Mouse (Mus musculus): ENCODE measurements around the gene Ier5l.
A peak's percentile ranks its signal among the peaks of the same experiment; 100 is the strongest.

Ier5l gene

DNA sequence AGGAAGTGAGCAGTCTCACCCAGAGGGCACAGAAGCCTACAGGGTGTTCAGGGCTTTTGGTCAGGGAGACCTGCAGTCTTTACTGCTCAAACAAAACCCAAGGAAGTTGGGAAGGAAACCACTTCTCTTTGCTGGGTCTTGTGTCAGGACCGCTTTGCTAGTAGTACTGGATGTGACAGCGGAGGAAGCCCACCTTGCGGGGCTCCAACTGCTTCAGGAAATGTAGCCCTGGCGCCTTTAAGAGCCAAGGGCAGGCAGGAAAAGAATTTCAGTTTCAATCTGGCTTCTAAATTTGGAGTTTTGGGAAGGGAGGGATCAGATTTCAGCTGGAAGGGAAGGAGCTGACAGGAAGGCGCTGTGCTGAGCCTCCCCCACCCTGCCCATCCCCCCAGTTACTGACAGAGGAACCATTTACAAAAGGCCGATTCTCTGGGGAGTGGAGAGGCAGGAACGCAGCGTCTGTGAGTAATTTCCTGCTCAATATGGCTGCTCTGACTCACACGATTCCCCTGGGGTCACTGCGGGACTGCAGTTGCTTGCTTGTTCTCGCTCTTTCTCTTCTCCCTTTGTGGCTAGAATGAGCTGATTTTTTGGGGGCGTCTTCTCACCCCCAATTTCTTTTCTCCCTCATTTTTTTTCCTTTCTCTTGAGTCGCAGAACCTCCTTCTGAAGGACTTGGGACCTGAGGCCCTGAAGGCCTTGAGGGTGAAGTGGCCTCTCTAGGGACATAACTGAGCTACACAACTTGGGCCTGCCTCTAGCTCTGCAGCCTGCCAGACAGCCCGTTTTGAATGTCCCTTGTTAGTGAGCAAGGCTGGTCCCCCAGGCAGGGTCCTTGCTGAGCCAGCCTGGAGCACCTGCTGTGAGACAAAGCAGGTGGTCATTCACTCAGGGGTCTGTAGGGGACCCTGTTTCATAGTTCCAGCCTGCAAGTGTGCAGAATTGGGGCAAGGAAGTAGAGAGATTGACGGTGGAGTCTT, 32.2 kb downstream of the Ier5l start:
- DNase-seq (ENCODE audit: low read depth in 1 of 2, low spot score in 2 of 2), result peak in 1 of 2 experiments; percentile 53

DNA sequence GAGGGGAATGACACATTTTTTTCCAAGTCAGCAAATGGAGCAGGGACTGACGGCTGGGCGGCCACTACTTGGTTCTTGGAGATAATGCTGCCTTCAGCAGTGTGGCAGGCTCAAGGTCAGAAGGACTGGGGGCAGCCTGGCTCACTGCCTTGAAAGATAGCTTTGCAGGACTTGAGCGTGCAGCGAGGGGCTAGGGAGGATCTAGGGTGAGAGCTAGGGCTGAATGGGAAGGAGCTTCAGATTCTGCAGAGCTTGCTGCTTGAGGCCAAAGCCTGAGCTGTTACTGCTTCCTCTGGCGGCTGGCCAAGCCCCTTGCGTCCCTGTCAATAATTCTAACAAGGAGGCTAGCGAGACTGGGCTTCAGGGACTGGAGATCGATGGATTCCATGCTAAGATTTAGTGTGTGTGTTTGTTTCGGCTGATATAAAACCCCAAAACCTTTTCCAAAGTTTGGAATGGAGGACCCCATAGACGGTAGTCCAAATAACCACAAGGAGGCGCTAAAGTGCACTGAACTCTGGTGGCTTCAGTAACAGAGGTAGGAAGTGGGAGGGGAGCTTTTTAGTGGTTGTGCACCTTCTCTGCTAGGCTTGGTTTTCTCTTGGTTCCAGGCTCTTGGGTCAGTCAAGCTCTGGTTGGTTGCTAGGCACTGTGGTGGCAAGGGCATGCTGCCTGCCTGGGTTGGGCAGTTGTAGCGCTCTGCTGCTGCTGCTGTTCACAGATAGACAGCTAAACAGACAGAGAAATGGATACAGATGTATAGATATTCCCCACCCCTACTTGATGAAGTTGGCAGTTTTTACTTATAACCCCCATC, 33.1 kb downstream of the Ier5l start:
- DNase-seq (ENCODE audit: low read depth in 1 of 2, low spot score in 2 of 2), result peak in 1 of 2 experiments; percentile 41

DNA sequence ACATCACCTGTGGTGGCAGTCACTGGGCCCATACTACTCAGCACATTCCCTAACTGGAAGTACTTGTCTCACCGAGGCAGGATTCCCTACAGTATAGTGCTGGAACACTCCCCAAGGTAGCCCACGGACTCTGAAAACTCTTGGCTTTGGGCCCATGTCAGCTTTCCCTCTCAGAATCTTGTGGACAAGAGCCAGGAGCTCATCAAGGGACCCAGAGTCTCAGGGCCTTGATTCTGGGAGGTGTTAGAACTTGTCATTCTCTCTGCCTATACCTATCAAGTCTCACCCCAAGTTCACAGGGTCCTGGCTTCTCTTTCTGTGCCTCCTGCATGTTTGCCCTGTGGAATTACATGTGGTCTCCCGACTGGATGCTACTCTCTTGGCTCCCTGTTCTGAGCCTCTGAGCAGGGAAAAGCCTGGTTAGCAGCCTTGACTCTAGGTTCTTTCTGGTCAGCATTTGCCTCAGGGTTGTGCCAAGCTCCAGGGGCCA, 33.8 kb downstream of the Ier5l start:
- no peak for DNase-seq (ENCODE audit: low read depth in 1 of 2, low spot score in 2 of 2)

DNA sequence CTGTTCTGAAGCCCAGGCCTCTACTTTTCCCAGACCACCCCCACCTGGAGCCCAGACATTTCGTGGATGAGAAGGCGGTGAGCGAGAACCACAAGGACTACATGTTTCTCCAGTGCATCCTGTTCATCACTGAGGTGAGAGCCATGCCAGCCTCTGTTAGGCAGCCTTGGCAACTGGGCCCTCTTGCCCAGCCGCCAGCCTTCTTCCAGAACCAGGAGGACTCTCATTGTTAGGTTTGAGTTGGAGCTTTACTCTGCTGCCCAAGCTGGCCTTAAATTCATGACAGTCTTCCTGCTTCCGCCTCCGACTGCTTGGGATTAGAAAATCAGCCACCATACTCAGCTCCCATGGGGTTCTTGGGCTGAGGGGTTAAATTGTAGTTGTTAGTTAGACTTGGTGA, 34.4 kb downstream of the Ier5l start:
- DNase-seq (ENCODE audit: low read depth in 1 of 2, low spot score in 2 of 2), result no peak

DNA sequence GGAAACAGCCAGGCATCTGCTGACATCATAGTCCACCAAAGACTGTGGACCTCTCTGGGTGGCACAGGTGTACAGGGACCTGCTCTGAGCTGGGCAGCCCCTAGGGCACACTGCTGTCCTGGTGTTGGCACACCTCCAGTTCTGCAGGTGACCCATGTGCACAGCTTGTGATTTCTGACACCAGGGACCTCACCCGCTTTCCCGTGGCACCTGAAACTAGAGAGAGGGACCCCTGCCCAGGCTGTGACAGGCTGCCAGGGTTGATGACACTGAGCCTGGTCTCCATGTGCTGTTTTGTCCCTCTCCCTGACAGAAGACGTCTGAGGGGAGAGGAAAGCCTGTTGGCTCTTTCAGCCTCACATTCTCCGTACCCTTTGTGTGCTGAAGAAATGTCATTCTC, 36.2 kb downstream of the Ier5l start:
- DNase-seq (ENCODE audit: low read depth in 1 of 2, low spot score in 2 of 2), result no peak

DNA sequence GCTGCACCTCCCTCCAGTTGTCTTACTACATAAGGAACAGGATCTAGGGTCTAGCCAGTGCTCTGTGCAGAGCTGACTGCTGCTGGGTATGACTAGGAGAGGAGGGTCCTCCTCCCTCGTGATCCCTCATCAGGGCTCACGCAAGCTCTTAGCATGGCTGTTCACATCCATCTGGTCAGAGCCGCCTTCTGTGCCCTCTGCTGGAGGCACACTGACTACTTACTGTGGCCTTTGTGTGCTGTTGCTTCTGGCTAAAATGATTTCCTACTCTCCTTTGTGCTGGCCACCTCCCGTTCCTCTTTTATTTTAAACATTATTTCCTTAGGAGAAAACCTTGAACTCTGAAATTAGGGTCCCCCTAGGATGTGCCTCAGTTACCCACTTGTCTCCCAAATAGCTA, 37.2 kb downstream of the Ier5l start:
- DNase-seq (ENCODE audit: low read depth in 1 of 2, low spot score in 2 of 2), result no peak

DNA sequence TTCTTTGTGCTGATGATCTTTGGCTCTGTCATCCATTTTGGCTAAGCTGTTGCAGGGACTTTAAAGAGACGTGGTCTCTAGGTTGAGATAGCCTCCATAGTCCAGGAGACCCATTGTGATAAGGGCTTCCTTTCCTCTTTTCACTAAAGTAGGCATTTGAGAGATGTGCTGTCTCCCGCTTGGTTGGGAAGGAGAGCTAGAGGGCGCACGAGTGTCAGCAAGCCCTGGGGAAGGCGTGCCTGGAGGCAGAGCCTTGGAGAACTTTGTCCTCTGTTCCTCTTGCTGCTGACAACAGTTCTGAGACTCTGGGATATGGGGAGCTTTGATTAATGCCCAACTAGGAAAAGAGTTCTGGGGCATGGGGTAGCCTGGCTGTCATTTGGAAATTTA, 37.9 kb downstream of the Ier5l start:
- DNase-seq (ENCODE audit: low read depth in 1 of 2, low spot score in 2 of 2), result no peak

DNA sequence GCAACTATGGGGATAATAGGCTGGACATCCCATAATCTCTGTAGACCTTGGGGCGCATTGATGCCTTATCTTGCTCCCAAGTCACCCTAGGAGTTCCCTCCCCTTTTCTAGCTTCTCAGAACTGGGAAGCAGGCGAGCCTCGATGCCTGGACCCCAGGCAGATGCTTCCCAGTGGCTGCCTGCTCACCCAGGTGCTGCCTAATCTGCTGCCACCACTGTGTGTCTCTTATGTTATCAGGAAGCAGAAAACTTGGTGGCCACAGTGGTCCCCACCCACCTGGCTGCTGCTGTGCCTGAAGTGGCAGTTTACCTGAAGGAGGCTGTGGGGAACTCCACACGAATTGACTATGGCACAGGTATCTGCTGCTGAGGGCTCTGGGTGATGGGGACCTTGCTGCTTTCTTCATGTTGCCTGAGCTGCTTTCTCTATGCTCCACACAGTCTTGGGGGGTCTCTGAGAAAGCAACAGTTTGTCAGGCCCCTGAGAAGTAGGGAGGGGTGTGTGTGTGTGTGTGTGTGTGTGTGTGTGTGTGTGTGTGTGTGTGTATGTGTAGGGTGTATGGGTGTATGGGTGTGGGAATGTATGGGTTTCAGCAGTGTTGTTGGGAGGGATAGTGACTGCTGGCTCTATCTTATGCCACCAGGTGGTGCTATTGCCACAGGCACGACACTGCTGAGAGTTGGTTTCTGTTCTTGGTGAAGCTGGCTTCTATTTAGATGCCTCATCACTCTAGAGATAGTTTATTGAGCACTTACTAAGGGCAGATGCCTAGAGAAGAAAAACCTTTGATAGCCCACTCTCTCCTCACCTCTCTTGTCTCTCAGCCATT, 38.5 kb downstream of the Ier5l start:
- DNase-seq (ENCODE audit: low read depth in 1 of 2, low spot score in 2 of 2), result peak in 1 of 2 experiments; percentile 45

DNA sequence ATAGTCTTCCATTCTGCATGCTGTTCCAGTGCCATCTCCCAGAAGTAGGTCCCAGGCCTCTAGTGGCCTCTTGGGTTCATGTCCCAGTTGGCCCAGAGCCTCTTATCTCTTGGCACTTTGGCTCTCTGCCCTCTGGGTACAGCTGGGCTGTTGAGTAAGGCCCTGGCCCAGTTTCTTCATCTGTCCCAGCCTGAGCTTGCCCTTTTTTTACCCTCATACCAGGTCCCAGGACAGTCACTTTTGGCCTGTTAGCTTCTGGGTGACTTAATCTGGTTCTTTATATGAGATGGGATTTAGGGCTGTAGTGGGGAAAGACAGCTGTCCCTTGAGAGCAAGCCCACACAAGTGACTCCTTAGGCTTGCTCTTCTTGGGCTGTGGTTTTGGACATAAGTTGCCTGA, 44.9 kb downstream of the Ier5l start:
- DNase-seq (ENCODE audit: low read depth in 1 of 2, low spot score in 2 of 2), result no peak
